Comparison of ENCODE assay signal across 8 mouse cellular contexts in the genomic region with DNA sequence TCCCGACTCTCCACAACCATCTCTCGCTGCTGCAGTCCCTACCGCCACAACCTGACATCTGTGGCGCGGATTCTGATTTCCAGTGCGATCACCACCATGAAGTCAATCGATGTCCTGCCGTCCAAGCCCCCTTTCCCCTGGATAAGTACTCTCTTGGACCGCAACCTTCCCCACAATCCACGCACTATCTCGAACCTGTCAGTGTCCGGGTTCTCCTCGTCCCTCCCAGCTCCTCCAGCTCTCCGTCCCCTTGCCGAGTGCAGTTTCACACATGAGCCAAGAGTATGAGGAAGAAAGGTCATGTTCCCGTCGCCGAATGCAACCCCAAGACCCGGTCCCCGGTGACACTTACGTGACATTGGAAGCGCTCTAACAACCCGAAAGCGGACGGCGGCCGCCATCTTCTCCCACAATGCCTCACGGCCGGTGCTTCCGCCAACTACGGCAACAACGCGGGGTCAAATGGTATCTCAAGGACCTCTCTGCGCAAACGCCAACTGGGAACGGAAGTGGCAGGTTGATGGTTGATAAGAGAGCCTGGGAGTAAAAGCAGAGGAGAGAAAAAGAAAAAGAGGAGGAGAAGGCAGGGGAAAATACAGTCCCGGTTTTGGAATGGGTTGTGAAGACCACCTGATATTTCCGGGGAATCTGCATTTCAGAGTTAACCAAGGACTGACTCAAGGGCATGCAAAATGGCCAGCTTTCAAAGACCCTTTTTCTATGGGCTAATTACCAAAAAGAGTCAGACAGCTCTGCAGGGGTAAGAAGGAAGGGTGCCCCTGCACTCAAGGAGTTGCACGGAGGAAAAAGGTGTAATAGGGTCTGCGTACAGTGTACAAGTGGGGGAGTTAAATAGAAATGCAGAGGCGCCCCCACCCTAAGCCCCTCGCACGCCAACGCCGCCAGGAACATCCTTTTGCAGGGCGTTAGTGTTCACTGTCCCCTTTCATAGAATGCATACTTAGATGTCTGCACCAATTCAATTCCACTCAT. TPM values are rescaled to one million over a fixed set of nuclear protein-coding genes. Genes with fewer than 3 reads are reported as not detected.
DNase-seq lines count a peak whose midpoint lies in the region; ATAC-seq lines count a peak whose summit lies in the region.

A gene (minus strand): TSS at position 425 of the 993 bp plus-strand sequence.

- 4% methylated on average over 46 of the region's 46 CpGs for WGBS in heart, embryonic 13.5 days
- WGBS in liver, embryonic 12.5 days (ENCODE audit: insufficient replicate concordance), result 6% methylated on average over 46 of the region's 46 CpGs
- 5% methylated on average over 46 of the region's 46 CpGs for WGBS in stomach, embryonic 15.5 days

- H3K4me2 ChIP-seq in heart, embryonic 13.5 days, result peak within 1 kb of the TSS; percentile 91
- peak within 1 kb of the TSS; percentile 81 for H3K4me2 ChIP-seq in liver, embryonic 12.5 days
- H3K4me2 ChIP-seq in stomach, embryonic 15.5 days, result peak within 1 kb of the TSS; percentile 81

- H3K27me3 ChIP-seq in heart, embryonic 13.5 days (replicated peaks), result peaks cover 24% of the 10 kb centered on the region
- H3K27me3 ChIP-seq in liver, embryonic 12.5 days (replicated peaks), result peaks cover 18% of the 10 kb centered on the region; the same call in 1 of the 2 replicates
- no peaks in the 10 kb centered on the region for H3K27me3 ChIP-seq in stomach, embryonic 15.5 days (replicated peaks)

- peaks cover 6% of the 10 kb centered on the region; the same call in 1 of the 2 replicates for H3K4me1 ChIP-seq in brown adipose tissue, adult 24 weeks (ENCODE audit: control insufficient read depth, insufficient read depth, insufficient read length, low read length)
- peaks cover 19% of the 10 kb centered on the region for H3K4me1 ChIP-seq in heart, embryonic 13.5 days
- peaks cover 22% of the 10 kb centered on the region for H3K4me1 ChIP-seq in liver, embryonic 12.5 days
- H3K4me1 ChIP-seq in stomach, embryonic 15.5 days, result peaks cover 12% of the 10 kb centered on the region

- no peak; the same call in 1 of the 2 replicates for ATAC-seq in heart, embryonic 13.5 days (ENCODE audit: extremely low read depth, insufficient number of reproducible peaks, low FRiP score, low TSS enrichment)
- ATAC-seq in liver, embryonic 12.5 days, result peak; percentile 85
- peak; percentile 85 for ATAC-seq in stomach, embryonic 15.5 days (ENCODE audit: insufficient read depth, low FRiP score, low read depth)

- H3K36me3 ChIP-seq in heart, embryonic 13.5 days, result peaks cover 8% of the 10 kb centered on the region
- H3K36me3 ChIP-seq in liver, embryonic 12.5 days, result peaks cover 7% of the 10 kb centered on the region
- 0 out of 2 replicates have a peak, but pooled peaks cover 5% of the 10 kb centered on the region for H3K36me3 ChIP-seq in stomach, embryonic 15.5 days

- no peaks in the 10 kb centered on the region for H3K9me3 ChIP-seq in heart, embryonic 13.5 days
- H3K9me3 ChIP-seq in liver, embryonic 12.5 days (replicated peaks), result no peaks in the 10 kb centered on the region
- no peaks in the 10 kb centered on the region for H3K9me3 ChIP-seq in stomach, embryonic 15.5 days

- H3K4me3 ChIP-seq in brown adipose tissue, adult 24 weeks (ENCODE audit: insufficient read depth, low read depth, low read length), result peak within 1 kb of the TSS; percentile 94
- peak within 1 kb of the TSS; percentile 75 for H3K4me3 ChIP-seq in heart, embryonic 13.5 days
- H3K4me3 ChIP-seq in liver, embryonic 12.5 days, result peak within 1 kb of the TSS; percentile 81
- H3K4me3 ChIP-seq in stomach, embryonic 15.5 days (replicated peaks), result peak within 1 kb of the TSS; percentile 83

- H3K9ac ChIP-seq in heart, embryonic 13.5 days, result peak within 1 kb of the TSS; percentile 96
- peak within 1 kb of the TSS; percentile 84 for H3K9ac ChIP-seq in liver, embryonic 12.5 days
- H3K9ac ChIP-seq in stomach, embryonic 15.5 days, result peak within 1 kb of the TSS; percentile 85

- DNase-seq in CD4-positive, CD25-positive, alpha-beta regulatory T cell, adult 2 months (ENCODE audit: low read depth, low spot score), result peak; percentile 96
- DNase-seq in fat pad, adult 2 months (ENCODE audit: extremely low read depth, low read depth, low spot score), result peak; percentile 33
- DNase-seq in kidney, postnatal 10 days, result peak; percentile 97
- peak; percentile 89 to 91 for DNase-seq in natural killer cell, adult 2 months (ENCODE audit: low spot score in 2 of 2)

- H3K27ac ChIP-seq in brown adipose tissue, adult 24 weeks (replicated peaks; ENCODE audit: low read depth, low read length), result peak within 1 kb of the TSS; percentile 96
- H3K27ac ChIP-seq in heart, embryonic 13.5 days (replicated peaks), result peak within 1 kb of the TSS; percentile 58
- H3K27ac ChIP-seq in liver, embryonic 12.5 days, result peak within 1 kb of the TSS; percentile 57
- H3K27ac ChIP-seq in stomach, embryonic 15.5 days, result peak within 1 kb of the TSS; percentile 59

RNA-seq across cellular contexts. Expression of the gene that starts here (rescaled TPM):
- 523 and 772 TPM in 2 replicates for polyA plus RNA-seq in brown adipose tissue, adult 24 weeks (2012; ENCODE audit: insufficient read depth, insufficient read length, missing spikeins)
- polyA plus RNA-seq in heart, embryonic 13.5 days (2015; fragmentation: Nextera tagmentation; extraction: Ambion mirVana), result 329 and 372 TPM in 2 replicates
- 168 and 169 TPM in 2 replicates for polyA plus RNA-seq in liver, embryonic 12.5 days (2016; fragmentation: Nextera tagmentation; extraction: Ambion mirVana)
- 207 and 235 TPM in 2 replicates for polyA plus RNA-seq in stomach, embryonic 15.5 days (2015; fragmentation: Nextera tagmentation; extraction: Ambion mirVana)

Comparison
In these comparisons a context has a peak if more than half of its experiments do, and no peak if none do; other contexts are left out.
1. DNase-seq: peak in every context shown above with its lines; median percentile 97 in kidney, postnatal 10 days; 96 in CD4-positive, CD25-positive, alpha-beta regulatory T cell, adult 2 months; 90 in natural killer cell, adult 2 months; 33 in fat pad, adult 2 months.